Mouse (Mus musculus): Measurements from ENCODE around the gene Rad9b.

GRCm38 (mm10) chr5:122291553-122292339 lies 62.3 kb downstream of the Rad9b start:
- TF ChIP-seq CTCF (IDR thresholded peaks at IDR 0.05; ENCODE audit: insufficient read depth, low read depth, low read length) (no peak), POLR2A (IDR thresholded peaks at IDR 0.05; ENCODE audit: insufficient read depth, low read depth, low read length) (no peak)
